Mouse (Mus musculus) cerebellum, adult (tissue): ENCODE measurements around the gene Plac8.

Experiments used
- ATAC-seq: cut with Nextera tagmentation; 2 replicates; pipeline ENCODE4 v1.9.2; 2017; ENCODE audit warnings: mild to moderate bottlenecking, moderate library complexity, mixed read lengths; ENCODE audit not compliant: insufficient number of reproducible peaks, low FRiP score, low TSS enrichment

The Plac8 gene

GRCm38 (mm10) chr5:100581622-100582434 is 9.8 kb upstream of the Plac8 start:
- ATAC-seq = no peak

GRCm38 (mm10) chr5:100578863-100579411 is 6.9 kb upstream of the Plac8 start:
- no peak for ATAC-seq

- no peak for ATAC-seq
Measured at GRCm38 (mm10) chr5:100574771-100575170, 2.7 kb upstream of the Plac8 start.

- no peak for ATAC-seq
Measured at GRCm38 (mm10) chr5:100573256-100573655, 1.2 kb upstream of the Plac8 start.

GRCm38 (mm10) chr5:100570716-100571115 is 1.3 kb downstream of the Plac8 start:
- ATAC-seq = no peak

GRCm38 (mm10) chr5:100569997-100570595 is 1.9 kb downstream of the Plac8 start:
- no peak for ATAC-seq

GRCm38 (mm10) chr5:100569250-100569934 is 2.7 kb downstream of the Plac8 start:
- no peak for ATAC-seq

- ATAC-seq = no peak
Measured at GRCm38 (mm10) chr5:100568802-100569201, 3.2 kb downstream of the Plac8 start.

- no peak for ATAC-seq
Measured at GRCm38 (mm10) chr5:100568177-100568576, 3.9 kb downstream of the Plac8 start.

GRCm38 (mm10) chr5:100567258-100568032 is 4.6 kb downstream of the Plac8 start:
- ATAC-seq = no peak

- ATAC-seq = no peak
Measured at GRCm38 (mm10) chr5:100566798-100567197, 5.2 kb downstream of the Plac8 start.

GRCm38 (mm10) chr5:100562702-100563101 is 9.3 kb downstream of the Plac8 start:
- no peak for ATAC-seq

GRCm38 (mm10) chr5:100559357-100559756 is 12.7 kb downstream of the Plac8 start:
- no peak for ATAC-seq

GRCm38 (mm10) chr5:100558783-100559182 is 13.3 kb downstream of the Plac8 start:
- ATAC-seq = no peak

- no peak for ATAC-seq
Measured at GRCm38 (mm10) chr5:100557537-100557936, 14.5 kb downstream of the Plac8 start.

- no peak for ATAC-seq
Measured at GRCm38 (mm10) chr5:100557019-100557418, 15.0 kb downstream of the Plac8 start.

- no peak for ATAC-seq
Measured at GRCm38 (mm10) chr5:100553426-100553825, 18.6 kb downstream of the Plac8 start.

- ATAC-seq = no peak
Measured at GRCm38 (mm10) chr5:100551952-100552351, 20.1 kb downstream of the Plac8 start.

GRCm38 (mm10) chr5:100550151-100550550 is 21.9 kb downstream of the Plac8 start:
- ATAC-seq = no peak

- no peak for ATAC-seq
Measured at GRCm38 (mm10) chr5:100549311-100549710, 22.7 kb downstream of the Plac8 start.
